Mouse (Mus musculus) MN1 (cell line): ENCODE measurements around the gene Cpn1.

Source experiments
- DNase-seq: peaks from one replicate; pipeline ENCODE4 v3.0.0-alpha.2; 2016; ENCODE audit warnings: low spot score

Cpn1 gene

GRCm38 (mm10) chr19:43986069-43986794 lies at the start of gene Cpn1:
Gene Cpn1 (minus strand): TSS chr19:43986556.
- DNase-seq: no peak

- no peak for DNase-seq
Measured at GRCm38 (mm10) chr19:44033396-44033795, 47.0 kb upstream of the Cpn1 start.

GRCm38 (mm10) chr19:44032046-44032744 lies 45.8 kb upstream of the Cpn1 start:
- DNase-seq: no peak

GRCm38 (mm10) chr19:44030024-44030423 lies 43.7 kb upstream of the Cpn1 start:
- no peak for DNase-seq

- DNase-seq: no peak
Measured at GRCm38 (mm10) chr19:44028972-44029371, 42.6 kb upstream of the Cpn1 start, which contains the start of gene Cyp2c23. Gene Cyp2c23 (minus strand): TSS chr19:44029208.

- no peak for DNase-seq
Measured at GRCm38 (mm10) chr19:44026956-44027530, 40.7 kb upstream of the Cpn1 start.

- DNase-seq: no peak
Measured at GRCm38 (mm10) chr19:44024921-44025585, 38.7 kb upstream of the Cpn1 start.

- no peak for DNase-seq
Measured at GRCm38 (mm10) chr19:44023066-44023465, 36.7 kb upstream of the Cpn1 start.

GRCm38 (mm10) chr19:44021502-44021901 lies 35.1 kb upstream of the Cpn1 start:
- no peak for DNase-seq

- no peak for DNase-seq
Measured at GRCm38 (mm10) chr19:44019739-44020138, 33.4 kb upstream of the Cpn1 start.

- DNase-seq: no peak
Measured at GRCm38 (mm10) chr19:44013862-44014261, 27.5 kb upstream of the Cpn1 start.

- no peak for DNase-seq
Measured at GRCm38 (mm10) chr19:44008784-44009183, 22.4 kb upstream of the Cpn1 start.

GRCm38 (mm10) chr19:44007186-44007585 lies 20.8 kb upstream of the Cpn1 start:
- no peak for DNase-seq

- DNase-seq: no peak
Measured at GRCm38 (mm10) chr19:44005025-44005424, 18.7 kb upstream of the Cpn1 start.

- DNase-seq: no peak
Measured at GRCm38 (mm10) chr19:44004261-44004660, 17.9 kb upstream of the Cpn1 start.

- DNase-seq: no peak
Measured at GRCm38 (mm10) chr19:44000720-44001119, 14.4 kb upstream of the Cpn1 start.

GRCm38 (mm10) chr19:44000061-44000460 lies 13.7 kb upstream of the Cpn1 start:
- DNase-seq: no peak

- no peak for DNase-seq
Measured at GRCm38 (mm10) chr19:43998802-43999527, 12.6 kb upstream of the Cpn1 start.

- DNase-seq: no peak
Measured at GRCm38 (mm10) chr19:43998101-43998500, 11.7 kb upstream of the Cpn1 start.

- no peak for DNase-seq
Measured at GRCm38 (mm10) chr19:43995427-43995826, 9.1 kb upstream of the Cpn1 start.

- no peak for DNase-seq
Measured at GRCm38 (mm10) chr19:43992464-43992863, 6.1 kb upstream of the Cpn1 start.

GRCm38 (mm10) chr19:43990362-43990761 lies 4.0 kb upstream of the Cpn1 start:
- no peak for DNase-seq
